Mouse (Mus musculus) lung, postnatal 0 days (tissue): ENCODE data around the gene Kcnn4.

ENCODE experiments used
- CTCF ChIP-seq: IDR thresholded peaks from 2 replicates; pipeline ENCODE4 v1.5.1; 2016; ENCODE audit warnings: antibody characterized with exemption, mild to moderate bottlenecking
- EP300 ChIP-seq: IDR thresholded peaks from 2 replicates; pipeline ENCODE4 v1.6.1; 2016; ENCODE audit warnings: antibody characterized with exemption, mild to moderate bottlenecking, control low read depth

GRCm38 (mm10) chr7:24348896-24349295 lies 21.2 kb upstream of the Kcnn4 start, which contains the start of gene Lypd5:
- TF ChIP-seq CTCF (no peak), EP300 (no peak)
